Mouse (Mus musculus): ENCODE results near the gene Akr1b7. TPM values are rescaled to one million over a fixed set of nuclear protein-coding genes. Genes with fewer than 3 reads are reported as not detected.
"Not testable (repeated sequence)": the region's sequence is repeated elsewhere in the genome, so short reads cannot be mapped to it uniquely, and the experiment has no call there.

The Akr1b7 gene
- polyA plus RNA-seq (2014; fragmentation: Nextera tagmentation; extraction: Ambion mirVana) = 0.21 TPM in 1 of 2 replicates, not detected in the other

GRCm38 (mm10) chr6:34412023-34412422 lies at the start of gene Akr1b7:
Akr1b7 (plus strand) TSS chr6:34412334.
- Histone ChIP-seq H3K9me3 (ENCODE audit: control insufficient read depth, low read length) (no peaks in the 10 kb centered on the region), H3K4me1 (ENCODE audit: control insufficient read depth, insufficient read depth, low read length) (no peaks in the 10 kb centered on the region), H3K27ac (ENCODE audit: low read depth, low read length) (no peak within 1 kb of the TSS), H3K4me2 (ENCODE audit: low read depth, low read length) (no peak within 1 kb of the TSS), H3K4me3 (ENCODE audit: low read depth, low read length) (no peak within 1 kb of the TSS), H3K9ac (replicated peaks; ENCODE audit: low read depth, low read length) (no peak within 1 kb of the TSS), H3K36me3 (ENCODE audit: control insufficient read depth, insufficient read depth, low read length) (no peaks in the 10 kb centered on the region), H3K27me3 (ENCODE audit: control insufficient read depth, insufficient read depth, low read length) (no peaks in the 10 kb centered on the region)
- ATAC-seq (ENCODE audit: low read depth) = no peak
- WGBS = 75% methylated on average over 6 of the region's 6 CpGs

DNA sequence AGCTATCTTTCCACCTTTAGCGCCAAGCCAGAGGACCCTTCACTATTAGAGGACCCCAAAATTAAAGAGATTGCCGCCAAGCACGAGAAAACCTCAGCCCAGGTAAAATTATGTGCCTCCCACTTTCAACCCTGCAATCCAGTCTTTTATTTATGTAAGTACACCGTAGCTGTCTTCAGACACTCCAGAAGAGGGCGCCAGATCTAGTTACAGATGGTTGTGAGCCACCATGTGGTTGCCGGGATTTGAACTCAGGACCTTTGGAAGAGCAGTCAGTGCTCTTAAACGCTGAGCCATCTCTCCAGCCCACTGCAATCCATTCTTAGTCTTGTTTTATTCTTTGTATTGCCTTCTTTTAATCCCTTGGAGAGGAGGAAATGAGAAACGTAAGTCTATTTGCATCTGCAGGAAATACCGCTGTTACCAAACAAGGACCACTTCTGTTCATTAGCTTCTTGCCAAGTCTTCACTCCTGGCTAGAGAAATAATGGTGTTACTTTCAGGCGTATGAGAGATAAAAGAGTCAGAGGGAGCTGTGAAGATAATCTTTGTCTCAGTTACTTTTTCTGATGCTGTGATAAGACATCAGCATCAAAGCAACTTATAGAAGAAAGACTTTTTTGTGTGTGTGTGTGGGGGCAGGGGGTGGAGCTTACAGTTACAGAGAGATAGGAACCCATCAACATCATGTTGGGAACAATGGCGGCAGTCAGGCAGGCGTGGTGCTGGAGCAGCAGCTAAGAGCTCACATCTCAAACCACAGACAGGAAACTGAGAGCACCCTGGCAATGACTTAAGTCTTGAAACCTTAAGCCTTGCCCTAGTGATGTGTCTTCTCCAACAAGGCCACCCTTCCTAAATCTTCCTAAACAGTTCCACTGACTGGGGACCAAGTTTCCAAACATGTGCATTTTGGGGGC lies 47.7 kb upstream of the Akr1b7 start:
- no peak overlapping the region for H3K27ac ChIP-seq (ENCODE audit: low read depth, low read length)
- ATAC-seq (ENCODE audit: low read depth) = no peak
- no peaks in the 10 kb centered on the region for H3K36me3 ChIP-seq (ENCODE audit: control insufficient read depth, insufficient read depth, low read length)
- no peak overlapping the region for H3K4me3 ChIP-seq (ENCODE audit: low read depth, low read length)
- 87% methylated on average over 12 of the region's 12 CpGs for WGBS
- H3K9ac ChIP-seq (replicated peaks; ENCODE audit: low read depth, low read length) = no peak overlapping the region
- H3K4me1 ChIP-seq (ENCODE audit: control insufficient read depth, insufficient read depth, low read length) = no peaks in the 10 kb centered on the region
- no peaks in the 10 kb centered on the region for H3K27me3 ChIP-seq (ENCODE audit: control insufficient read depth, insufficient read depth, low read length)
- no peak overlapping the region for H3K4me2 ChIP-seq (ENCODE audit: low read depth, low read length)
- H3K9me3 ChIP-seq (ENCODE audit: control insufficient read depth, low read length) = no peaks in the 10 kb centered on the region

DNA sequence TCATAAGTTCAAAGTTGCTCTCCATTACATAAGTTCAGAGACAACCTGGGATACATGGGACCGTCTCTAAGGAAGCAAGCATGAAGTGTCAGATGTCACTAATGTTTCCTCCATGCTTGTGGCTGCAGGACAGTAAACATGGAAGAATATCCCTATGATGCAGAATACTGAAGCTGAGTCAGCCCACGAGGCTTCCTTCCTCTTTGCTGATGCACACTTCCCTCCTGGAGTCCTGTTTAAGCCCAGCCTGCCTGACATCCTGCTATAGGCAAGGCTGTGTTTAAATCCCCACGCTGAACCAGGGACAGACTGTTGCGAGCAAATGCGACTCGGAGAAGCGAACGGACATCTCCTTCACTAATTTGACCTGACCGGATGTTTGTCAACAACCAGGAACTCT lies 44.1 kb upstream of the Akr1b7 start:
- no peak overlapping the region for H3K9ac ChIP-seq (replicated peaks; ENCODE audit: low read depth, low read length)
- H3K27me3 ChIP-seq (ENCODE audit: control insufficient read depth, insufficient read depth, low read length) = no peaks in the 10 kb centered on the region
- ATAC-seq (ENCODE audit: low read depth) = no peak
- no peaks in the 10 kb centered on the region for H3K36me3 ChIP-seq (ENCODE audit: control insufficient read depth, insufficient read depth, low read length)
- no peak overlapping the region for H3K27ac ChIP-seq (ENCODE audit: low read depth, low read length)
- H3K4me3 ChIP-seq (ENCODE audit: low read depth, low read length) = no peak overlapping the region
- no peaks in the 10 kb centered on the region for H3K9me3 ChIP-seq (ENCODE audit: control insufficient read depth, low read length)
- H3K4me2 ChIP-seq (ENCODE audit: low read depth, low read length) = no peak overlapping the region
- no peaks in the 10 kb centered on the region for H3K4me1 ChIP-seq (ENCODE audit: control insufficient read depth, insufficient read depth, low read length)
- WGBS = 87% methylated on average over 9 of the region's 9 CpGs

DNA sequence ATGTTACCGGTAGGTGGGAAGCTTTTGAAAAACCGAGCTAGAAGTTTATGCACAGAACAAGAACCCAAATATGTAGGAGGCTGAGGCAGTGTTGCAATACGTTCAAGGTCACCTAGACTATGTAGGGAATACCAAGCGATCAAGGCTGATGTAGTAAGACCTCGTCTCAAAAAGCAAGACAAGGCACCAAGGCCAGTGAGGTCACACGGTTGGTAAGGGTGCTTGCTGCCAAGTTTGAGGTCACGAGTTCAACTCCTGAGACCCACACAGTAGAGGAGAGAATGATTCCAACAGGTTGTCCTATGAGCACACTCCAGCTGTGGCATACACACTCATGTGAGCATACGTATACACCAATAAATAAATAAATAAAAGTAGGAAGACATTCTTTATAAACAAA lies 42.1 kb upstream of the Akr1b7 start:
- Histone ChIP-seq H3K9me3 (ENCODE audit: control insufficient read depth, low read length) (no peaks in the 10 kb centered on the region), H3K27ac (ENCODE audit: low read depth, low read length) (no peak overlapping the region), H3K4me2 (ENCODE audit: low read depth, low read length) (no peak overlapping the region), H3K27me3 (ENCODE audit: control insufficient read depth, insufficient read depth, low read length) (no peaks in the 10 kb centered on the region), H3K9ac (replicated peaks; ENCODE audit: low read depth, low read length) (no peak overlapping the region), H3K36me3 (ENCODE audit: control insufficient read depth, insufficient read depth, low read length) (no peaks in the 10 kb centered on the region), H3K4me3 (ENCODE audit: low read depth, low read length) (no peak overlapping the region), H3K4me1 (ENCODE audit: control insufficient read depth, insufficient read depth, low read length) (no peaks in the 10 kb centered on the region)
- 76% methylated on average over 8 of the region's 8 CpGs for WGBS
- ATAC-seq (ENCODE audit: low read depth) = no peak

DNA sequence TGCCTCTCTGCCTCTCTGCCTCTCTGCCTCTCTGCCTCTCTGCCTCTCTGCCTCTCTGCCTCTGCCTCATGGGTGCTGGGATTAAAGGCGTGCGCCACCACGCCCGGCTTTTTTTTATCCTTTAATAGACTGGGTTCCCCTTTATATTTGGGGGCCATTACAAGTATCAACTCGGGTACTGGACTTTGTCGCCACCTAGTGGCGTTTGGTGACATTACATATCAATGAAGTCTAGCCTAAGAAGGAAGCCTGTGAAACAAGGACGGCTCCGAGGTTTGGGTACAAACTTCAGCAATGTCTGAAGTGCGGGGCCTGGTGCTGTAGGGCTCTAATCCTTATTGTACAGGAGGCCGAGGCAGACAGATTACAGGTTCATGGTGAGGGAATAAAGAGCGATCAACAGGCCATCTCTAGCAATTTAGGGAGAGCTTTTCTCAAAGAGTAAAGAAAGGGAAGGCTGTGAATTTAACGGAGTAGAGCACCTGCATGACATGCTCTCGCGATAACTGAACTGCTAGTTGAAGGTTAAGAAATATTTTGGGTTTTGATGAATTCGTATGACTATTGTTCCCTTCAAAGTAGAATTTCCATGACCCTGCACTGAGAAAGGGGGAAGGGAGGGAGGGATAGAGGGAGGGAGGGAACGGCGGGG lies 40.3 kb upstream of the Akr1b7 start:
- 23% methylated on average over 18 of the region's 18 CpGs for WGBS
- no peak overlapping the region for H3K9ac ChIP-seq (replicated peaks; ENCODE audit: low read depth, low read length)
- no peak overlapping the region for H3K4me3 ChIP-seq (ENCODE audit: low read depth, low read length)
- no peaks in the 10 kb centered on the region for H3K36me3 ChIP-seq (ENCODE audit: control insufficient read depth, insufficient read depth, low read length)
- H3K27ac ChIP-seq (ENCODE audit: low read depth, low read length) = no peak overlapping the region
- ATAC-seq (ENCODE audit: low read depth) = peak; percentile 63; the same call in 1 of the 2 replicates
- H3K4me1 ChIP-seq (ENCODE audit: control insufficient read depth, insufficient read depth, low read length) = no peaks in the 10 kb centered on the region
- H3K27me3 ChIP-seq (ENCODE audit: control insufficient read depth, insufficient read depth, low read length) = no peaks in the 10 kb centered on the region
- no peaks in the 10 kb centered on the region for H3K9me3 ChIP-seq (ENCODE audit: control insufficient read depth, low read length)
- H3K4me2 ChIP-seq (ENCODE audit: low read depth, low read length) = no peak overlapping the region

DNA sequence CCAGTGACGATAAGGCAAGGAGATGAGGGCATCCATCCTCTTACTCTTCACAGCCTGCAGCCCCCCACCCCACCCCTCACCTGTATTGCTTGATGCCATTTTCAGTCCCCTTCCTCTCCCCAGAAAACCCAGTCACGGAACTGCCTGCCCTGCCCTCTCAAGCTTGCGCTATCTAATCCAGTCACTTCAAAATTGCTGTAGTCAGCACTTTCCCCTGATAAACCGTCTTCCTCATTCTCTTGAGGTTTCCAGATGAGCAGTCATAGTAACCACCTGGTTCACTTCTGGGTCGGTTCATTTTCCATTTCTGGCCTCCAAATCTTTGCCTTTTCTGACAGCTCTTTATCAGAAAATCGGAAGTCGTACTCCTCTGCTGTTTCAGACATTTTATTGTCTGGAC lies 38.3 kb upstream of the Akr1b7 start:
- no peaks in the 10 kb centered on the region for H3K36me3 ChIP-seq (ENCODE audit: control insufficient read depth, insufficient read depth, low read length)
- H3K27ac ChIP-seq (ENCODE audit: low read depth, low read length) = no peak overlapping the region
- H3K27me3 ChIP-seq (ENCODE audit: control insufficient read depth, insufficient read depth, low read length) = no peaks in the 10 kb centered on the region
- no peak overlapping the region for H3K4me3 ChIP-seq (ENCODE audit: low read depth, low read length)
- no peak overlapping the region for H3K9ac ChIP-seq (replicated peaks; ENCODE audit: low read depth, low read length)
- H3K4me1 ChIP-seq (ENCODE audit: control insufficient read depth, insufficient read depth, low read length) = no peaks in the 10 kb centered on the region
- no peak overlapping the region for H3K4me2 ChIP-seq (ENCODE audit: low read depth, low read length)
- H3K9me3 ChIP-seq (ENCODE audit: control insufficient read depth, low read length) = no peaks in the 10 kb centered on the region
- WGBS = 84% methylated on average over 7 of the region's 7 CpGs
- ATAC-seq (ENCODE audit: low read depth) = no peak

- H3K27ac ChIP-seq (ENCODE audit: low read depth, low read length); H3K4me2 ChIP-seq (ENCODE audit: low read depth, low read length); H3K9ac ChIP-seq (replicated peaks; ENCODE audit: low read depth, low read length); H3K9me3 ChIP-seq (ENCODE audit: control insufficient read depth, low read length); ATAC-seq (ENCODE audit: low read depth); H3K27me3 ChIP-seq (ENCODE audit: control insufficient read depth, insufficient read depth, low read length); H3K4me3 ChIP-seq (ENCODE audit: low read depth, low read length); H3K36me3 ChIP-seq (ENCODE audit: control insufficient read depth, insufficient read depth, low read length); H3K4me1 ChIP-seq (ENCODE audit: control insufficient read depth, insufficient read depth, low read length): not testable (repeated sequence)
- WGBS = 86% methylated on average over 5 of the region's 5 CpGs
Measured at GRCm38 (mm10) chr6:34375888-34376287, 36.2 kb upstream of the Akr1b7 start.

GRCm38 (mm10) chr6:34383401-34383800 lies 28.7 kb upstream of the Akr1b7 start:
- Histone ChIP-seq H3K27ac (ENCODE audit: low read depth, low read length) (no peak overlapping the region), H3K36me3 (ENCODE audit: control insufficient read depth, insufficient read depth, low read length) (no peaks in the 10 kb centered on the region), H3K9me3 (ENCODE audit: control insufficient read depth, low read length) (no peaks in the 10 kb centered on the region), H3K4me1 (ENCODE audit: control insufficient read depth, insufficient read depth, low read length) (no peaks in the 10 kb centered on the region), H3K4me3 (ENCODE audit: low read depth, low read length) (no peak overlapping the region), H3K4me2 (ENCODE audit: low read depth, low read length) (no peak overlapping the region), H3K27me3 (ENCODE audit: control insufficient read depth, insufficient read depth, low read length) (no peaks in the 10 kb centered on the region), H3K9ac (replicated peaks; ENCODE audit: low read depth, low read length) (no peak overlapping the region)
- no peak for ATAC-seq (ENCODE audit: low read depth)
- 53% methylated on average over 8 of the region's 8 CpGs for WGBS

DNA sequence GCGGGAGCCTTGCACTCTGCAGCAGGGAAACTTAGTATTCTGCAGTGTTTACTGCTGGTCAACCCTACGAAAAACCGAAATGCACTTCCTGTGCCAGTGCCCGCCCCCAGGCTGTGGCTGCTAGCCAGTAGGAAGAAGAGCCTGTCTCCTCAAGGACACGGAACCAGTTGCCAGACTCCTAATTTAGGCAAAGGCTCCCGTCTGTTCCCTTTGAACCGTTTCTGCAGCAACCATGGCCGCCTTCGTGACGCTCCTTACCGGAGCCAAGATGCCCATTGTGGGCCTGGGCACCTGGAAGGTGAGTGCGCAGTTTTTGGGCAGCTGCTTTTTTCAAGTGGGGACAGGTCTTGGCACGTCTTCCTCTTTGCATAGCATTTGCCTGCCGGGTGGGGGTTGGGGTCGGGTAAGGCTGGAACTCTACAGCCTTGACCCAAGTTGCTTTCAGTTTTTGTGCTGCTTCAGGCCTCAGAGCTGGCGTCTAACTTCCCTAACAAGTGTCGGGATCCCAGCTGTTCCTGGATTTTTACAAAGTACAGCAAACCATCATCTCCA lies 27.9 kb upstream of the Akr1b7 start, which contains the start of gene Akr1b10:
Gene Akr1b10, plus strand, starts transcription at position 109 of the 552 bp plus-strand sequence.
- peak within 1 kb of the TSS; percentile 27 for H3K4me3 ChIP-seq (ENCODE audit: low read depth, low read length)
- H3K36me3 ChIP-seq (ENCODE audit: control insufficient read depth, insufficient read depth, low read length) = no peaks in the 10 kb centered on the region
- H3K27me3 ChIP-seq (ENCODE audit: control insufficient read depth, insufficient read depth, low read length) = no peaks in the 10 kb centered on the region
- ATAC-seq (ENCODE audit: low read depth) = peak; percentile 69; the same call in 1 of the 2 replicates
- peak within 1 kb of the TSS; percentile 46 for H3K9ac ChIP-seq (replicated peaks; ENCODE audit: low read depth, low read length)
- 2% methylated on average over 17 of the region's 17 CpGs for WGBS
- H3K9me3 ChIP-seq (ENCODE audit: control insufficient read depth, low read length) = no peaks in the 10 kb centered on the region
- no peaks in the 10 kb centered on the region for H3K4me1 ChIP-seq (ENCODE audit: control insufficient read depth, insufficient read depth, low read length)
- 0 out of 2 replicates have a peak within 1 kb of the TSS, but pooled peaks have one; percentile 34 for H3K27ac ChIP-seq (ENCODE audit: low read depth, low read length)
- peak within 1 kb of the TSS; percentile 40 for H3K4me2 ChIP-seq (ENCODE audit: low read depth, low read length)

Measured in neural tube, embryonic 14.5 days (tissue).